Mouse (Mus musculus) adrenal gland, postnatal 25 days (tissue): ENCODE data around the gene Mthfsl. TPM values are rescaled to one million over a fixed set of nuclear protein-coding genes. Genes with fewer than 3 reads are reported as not detected.
"Not testable (repeated sequence)": the region's sequence is repeated elsewhere in the genome, so short reads cannot be mapped to it uniquely, and the experiment has no call there.

Experiments used
- DNase-seq: peaks from one replicate; pipeline ENCODE4 v3.0.0; 2021; ENCODE audit warnings: mixed read lengths
- long read RNA-seq: library from polyadenylated mRNA; stranded (forward); transcript quantifications from one replicate; pipeline ENCODE4 v2.0.0, GENCODE M21; 2021
- total RNA-seq: library from RNA; stranded (reverse); gene quantifications from 2 replicates; pipeline ENCODE4 v1.2.3, GENCODE M21; 2021

Gene Mthfsl
- total RNA-seq = 40.4 and 42.0 TPM in 2 replicates
- long read RNA-seq, transcript Mthfsl-201 (3 exons, 801 nt) = major isoform, 35 of 54 reads
- long read RNA-seq, partial matches to known transcripts = 1 of 54 reads
- long read RNA-seq, other reads (novel, unspliced or antisense) = 16 of 54 reads

- DNase-seq = not testable (repeated sequence)
These were observed at the start of gene Mthfsl for GRCm38 (mm10) chr9:88719989-88720537. Gene Mthfsl (minus strand): TSS chr9:88720296.

- not testable (repeated sequence) for DNase-seq
These were observed 49.4 kb upstream of the Mthfsl start for GRCm38 (mm10) chr9:88769470-88769869.

- peak; percentile 24 for DNase-seq
These were observed 26.6 kb upstream of the Mthfsl start for GRCm38 (mm10) chr9:88746687-88747086.

GRCm38 (mm10) chr9:88746046-88746445, 25.9 kb upstream of the Mthfsl start:
- not testable (repeated sequence) for DNase-seq

GRCm38 (mm10) chr9:88735289-88735688, 15.2 kb upstream of the Mthfsl start:
- DNase-seq = not testable (repeated sequence)

GRCm38 (mm10) chr9:88733182-88733581, 13.1 kb upstream of the Mthfsl start:
- DNase-seq = not testable (repeated sequence)

- DNase-seq = not testable (repeated sequence)
These were observed 12.2 kb upstream of the Mthfsl start for GRCm38 (mm10) chr9:88732334-88732733.

- DNase-seq = not testable (repeated sequence)
These were observed 11.6 kb upstream of the Mthfsl start, which contains the start of gene Bcl2a1d for GRCm38 (mm10) chr9:88731728-88732127. Gene Bcl2a1d (minus strand): TSS chr9:88731914.

- DNase-seq = not testable (repeated sequence)
These were observed 8.2 kb upstream of the Mthfsl start for GRCm38 (mm10) chr9:88728311-88728710.

GRCm38 (mm10) chr9:88721628-88722027, 1.5 kb upstream of the Mthfsl start:
- DNase-seq = not testable (repeated sequence)

- DNase-seq = not testable (repeated sequence)
These were observed 799 bp downstream of the Mthfsl start for GRCm38 (mm10) chr9:88719073-88719921.

GRCm38 (mm10) chr9:88718593-88718992, 1.5 kb downstream of the Mthfsl start:
- not testable (repeated sequence) for DNase-seq

GRCm38 (mm10) chr9:88718140-88718539, 2.0 kb downstream of the Mthfsl start:
- peak; percentile 37 for DNase-seq

- DNase-seq = not testable (repeated sequence)
These were observed 5.6 kb downstream of the Mthfsl start for GRCm38 (mm10) chr9:88714515-88714914.

- not testable (repeated sequence) for DNase-seq
These were observed 7.8 kb downstream of the Mthfsl start for GRCm38 (mm10) chr9:88712164-88712749.

- DNase-seq = not testable (repeated sequence)
These were observed 9.1 kb downstream of the Mthfsl start for GRCm38 (mm10) chr9:88710910-88711438.

GRCm38 (mm10) chr9:88710439-88710838, 9.7 kb downstream of the Mthfsl start:
- not testable (repeated sequence) for DNase-seq

- DNase-seq = not testable (repeated sequence)
These were observed 10.3 kb downstream of the Mthfsl start for GRCm38 (mm10) chr9:88709794-88710193.

- DNase-seq = no peak
These were observed 10.8 kb downstream of the Mthfsl start for GRCm38 (mm10) chr9:88709304-88709703.

- DNase-seq = no peak
These were observed 13.4 kb downstream of the Mthfsl start for GRCm38 (mm10) chr9:88706700-88707099.

GRCm38 (mm10) chr9:88705157-88705556, 14.9 kb downstream of the Mthfsl start:
- DNase-seq = not testable (repeated sequence)

- not testable (repeated sequence) for DNase-seq
These were observed 21.4 kb downstream of the Mthfsl start for GRCm38 (mm10) chr9:88698746-88699145.
